Mouse (Mus musculus) kidney, adult 9 months (tissue): ENCODE data around the gene Mmp11.
A peak's percentile ranks its signal among the peaks of the same experiment; 100 is the strongest.

Experiments
- DNase-seq: peaks from one replicate; pipeline ENCODE4 v3.0.0; 2022

The Mmp11 gene

GRCm38 (mm10) chr10:75935680-75936541 lies at the start of gene Mmp11:
Gene Mmp11 (minus strand): TSS chr10:75936496.
- peak; percentile 93 for DNase-seq

GRCm38 (mm10) chr10:75979432-75979831 lies 43.1 kb upstream of the Mmp11 start:
- DNase-seq, result no peak

- DNase-seq, result no peak
Measured at GRCm38 (mm10) chr10:75978835-75979157, 42.5 kb upstream of the Mmp11 start.

- DNase-seq, result no peak
Measured at GRCm38 (mm10) chr10:75978119-75978834, 42.0 kb upstream of the Mmp11 start.

- DNase-seq, result peak; percentile 47
Measured at GRCm38 (mm10) chr10:75975216-75975615, 38.9 kb upstream of the Mmp11 start.

- no peak for DNase-seq
Measured at GRCm38 (mm10) chr10:75973846-75974245, 37.5 kb upstream of the Mmp11 start.

GRCm38 (mm10) chr10:75954381-75954811 lies 18.1 kb upstream of the Mmp11 start, which contains the start of gene Gm5134:
Gene Gm5134 (plus strand): TSS chr10:75954514.
- no peak for DNase-seq

GRCm38 (mm10) chr10:75951424-75952050 lies 15.2 kb upstream of the Mmp11 start:
- peak; percentile 80 for DNase-seq

- DNase-seq, result no peak
Measured at GRCm38 (mm10) chr10:75950791-75951210, 14.5 kb upstream of the Mmp11 start.

- DNase-seq, result peak; percentile 51
Measured at GRCm38 (mm10) chr10:75949053-75950045, 13.1 kb upstream of the Mmp11 start.

- DNase-seq, result no peak
Measured at GRCm38 (mm10) chr10:75948079-75948478, 11.8 kb upstream of the Mmp11 start.

- DNase-seq, result no peak
Measured at GRCm38 (mm10) chr10:75945896-75946295, 9.6 kb upstream of the Mmp11 start.

GRCm38 (mm10) chr10:75945213-75945612 lies 8.9 kb upstream of the Mmp11 start:
- no peak for DNase-seq

- DNase-seq, result peak; percentile 47
Measured at GRCm38 (mm10) chr10:75944066-75944772, 7.9 kb upstream of the Mmp11 start.

- no peak for DNase-seq
Measured at GRCm38 (mm10) chr10:75942736-75943477, 6.6 kb upstream of the Mmp11 start, which contains the start of gene Vpreb3. Gene Vpreb3 (plus strand): TSS chr10:75943057.

- no peak for DNase-seq
Measured at GRCm38 (mm10) chr10:75941042-75941824, 4.9 kb upstream of the Mmp11 start.

- DNase-seq, result no peak
Measured at GRCm38 (mm10) chr10:75940520-75940919, 4.2 kb upstream of the Mmp11 start, which contains the start of gene Gm867. Gene Gm867 (minus strand): TSS chr10:75940672.

- no peak for DNase-seq
Measured at GRCm38 (mm10) chr10:75939481-75940234, 3.4 kb upstream of the Mmp11 start.
